Mouse (Mus musculus) limb, embryonic 14.5 days (tissue): Measurements from ENCODE around the gene Cpt2. TPM values are rescaled to one million over a fixed set of nuclear protein-coding genes. Genes with fewer than 3 reads are reported as not detected.

ENCODE experiments used
- ATAC-seq: fragments of 200-750 bp; cut with Nextera tagmentation; 2 replicates; pipeline ENCODE4 v1.8.0; 2017; ENCODE audit warnings: low read depth, moderate number of reproducible peaks, moderate TSS enrichment; ENCODE audit not compliant: low FRiP score
- DNase-seq: peaks from one replicate; pipeline ENCODE4 v3.0.0-alpha.2; 2015; ENCODE audit warnings: low spot score
- H3K27ac ChIP-seq: fragments of 300-500 bp; sonication (generic); replicated peaks from 2 replicates; pipeline ENCODE4 v1.5.1; 2014; ENCODE audit warnings: low read depth, mild to moderate bottlenecking, low read length, moderate library complexity, mixed read lengths
- H3K27me3 ChIP-seq: fragments of 300-500 bp; sonication (generic); 2 replicates; pipeline ENCODE4 v1.6.1; 2014; ENCODE audit warnings: low read length, mixed read lengths; ENCODE audit not compliant: control insufficient read depth, insufficient read depth
- H3K36me3 ChIP-seq: fragments of 300-500 bp; sonication (generic); 2 replicates; pipeline ENCODE4 v1.6.1; 2014; ENCODE audit warnings: mild to moderate bottlenecking, low read length, moderate library complexity, mixed read lengths; ENCODE audit not compliant: control insufficient read depth, insufficient read depth
- H3K4me1 ChIP-seq: fragments of 300-500 bp; sonication (generic); 2 replicates; pipeline ENCODE4 v1.6.1; 2014; ENCODE audit warnings: antibody characterized with exemption, low read length, mixed read lengths; ENCODE audit not compliant: control insufficient read depth, insufficient read depth
- H3K4me2 ChIP-seq: fragments of 300-500 bp; sonication (generic); replicated peaks from 2 replicates; pipeline ENCODE4 v1.6.1; 2014; ENCODE audit warnings: low read depth, mild to moderate bottlenecking, low read length, moderate library complexity; ENCODE audit not compliant: severe bottlenecking
- H3K4me3 ChIP-seq: fragments of 300-500 bp; sonication (generic); replicated peaks from 2 replicates; pipeline ENCODE4 v1.5.1; 2014; ENCODE audit warnings: low read length
- H3K9ac ChIP-seq: fragments of 300-500 bp; sonication (generic); 2 replicates; pipeline ENCODE4 v1.6.1; 2014; ENCODE audit warnings: mild to moderate bottlenecking, low read depth, low read length, moderate library complexity; ENCODE audit not compliant: severe bottlenecking
- H3K9me3 ChIP-seq: fragments of 300-500 bp; sonication (generic); 2 replicates; pipeline ENCODE4 v1.6.1; 2016; ENCODE audit warnings: low read length; ENCODE audit not compliant: control insufficient read depth
- POLR2A ChIP-seq: fragments of 200-500 bp; IDR thresholded peaks from 2 replicates; pipeline ENCODE4 v1.8.0; 2012; ENCODE audit warnings: inconsistent platforms, mild to moderate bottlenecking, moderate library complexity, borderline replicate concordance; ENCODE audit not compliant: insufficient read depth, insufficient read length; ENCODE audit errors: extremely low read depth
- WGBS: fragments of 180-500 bp; shearing (Covaris S2); extraction: QIAGEN DNeasy Blood & Tissue Kit; methylation state at CpG from one replicate; pipeline ENCODE4 v1.1.7; 2014; 5-methylcytosine and 5-hydroxymethylcytosine counted together
- polyA plus RNA-seq, 2 experiments: library from polyadenylated mRNA; depleted of rRNA in 1 of 2; stranded (reverse) in 1 of 2; unstranded in 1 of 2; fragments of >200 nt; fragmentation: Nextera tagmentation in 1 of 2; extraction: Ambion mirVana in 1 of 2; gene quantifications; 2 replicates each; pipeline versions ENCODE4 v1.2.1 to v1.2.3; 2012 to 2014

Gene Cpt2
- polyA plus RNA-seq, 2 experiments = 25.4 to 27.5 TPM

DNA sequence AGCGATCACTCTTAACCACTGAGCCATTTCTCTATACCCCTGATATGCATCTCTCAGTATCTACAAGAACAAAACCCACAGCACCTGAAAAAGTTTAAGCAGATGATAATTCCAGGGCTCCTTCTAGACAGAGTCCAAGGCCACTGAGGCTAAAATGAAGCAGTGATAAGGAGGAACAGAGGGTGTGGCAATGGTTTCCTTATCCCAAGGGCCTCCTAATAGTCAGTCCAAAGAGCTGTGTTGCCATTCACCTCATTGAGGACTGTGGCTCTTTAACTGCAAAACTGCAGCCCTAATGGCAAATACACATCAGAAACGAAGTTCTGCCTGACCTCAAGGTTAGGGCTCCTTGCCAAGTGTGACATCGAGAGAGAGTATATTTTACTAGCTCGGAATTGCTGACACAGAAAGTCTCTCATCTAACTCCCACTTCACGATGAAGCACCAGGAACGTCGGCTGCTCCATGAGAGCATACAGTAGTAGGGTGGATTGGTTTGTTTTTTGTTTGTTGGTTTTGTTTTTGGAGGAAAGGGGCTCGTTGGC is 2.2 kb downstream of the Cpt2 start:
- DNase-seq (no peak), ATAC-seq (no peak)
- Histone ChIP-seq H3K4me3 (no peak overlapping the region), H3K4me1 (peaks cover 8% of the 10 kb centered on the region; the same call in 1 of the 2 replicates), H3K36me3 (no peaks in the 10 kb centered on the region), H3K27me3 (no peaks in the 10 kb centered on the region), H3K9ac (no peak overlapping the region), H3K4me2 (no peak overlapping the region), H3K27ac (no peak overlapping the region), H3K9me3 (no peaks in the 10 kb centered on the region)
- 69% methylated on average over 8 of the region's 8 CpGs for WGBS
- no peak for TF ChIP-seq POLR2A

DNA sequence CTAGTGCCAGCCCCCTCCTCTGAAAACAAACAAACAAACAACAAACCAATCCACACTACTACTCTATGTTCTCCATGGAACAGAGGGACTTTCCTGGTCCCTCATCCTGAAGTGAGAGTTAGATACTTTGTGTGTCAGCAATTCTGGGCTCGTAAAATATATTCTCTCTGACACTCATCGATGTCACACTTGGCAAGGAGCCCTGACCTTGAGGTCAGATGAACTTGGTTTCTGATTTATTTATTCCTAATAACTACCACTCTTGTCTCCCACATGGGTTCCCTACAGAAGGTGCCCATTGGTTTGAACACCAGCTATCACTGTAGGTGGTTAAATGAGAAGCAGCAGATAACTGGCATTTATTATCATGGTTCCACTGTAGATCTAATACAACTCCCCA is 3.1 kb downstream of the Cpt2 start:
- 98% methylated on average over 2 of the region's 2 CpGs for WGBS
- no peak for ATAC-seq
- no peaks in the 10 kb centered on the region for H3K9me3 ChIP-seq

DNA sequence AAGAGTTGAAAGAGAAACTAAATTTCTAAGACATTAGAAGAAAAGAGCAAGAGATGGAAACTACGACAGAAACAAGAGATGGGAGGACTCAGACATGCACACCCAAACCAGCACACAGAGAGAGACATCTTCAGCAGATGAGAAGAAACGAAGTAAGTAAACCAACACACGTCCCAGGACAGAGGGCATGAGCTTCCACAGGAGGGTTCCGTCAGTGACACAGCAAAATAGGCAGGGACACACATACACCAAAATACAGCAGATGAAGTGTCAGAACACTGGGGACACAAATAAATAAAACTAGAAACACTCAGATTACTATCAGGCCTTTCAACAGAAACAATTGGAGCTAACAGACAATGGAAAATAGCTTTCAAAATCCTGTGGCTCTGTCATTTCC is 13.4 kb downstream of the Cpt2 start:
- TF ChIP-seq POLR2A = no peak

More for the DNA sequence above, 3.1 kb downstream of the Cpt2 start:
- H3K4me1 ChIP-seq = peaks cover 8% of the 10 kb centered on the region; the same call in 1 of the 2 replicates
- DNase-seq = no peak
- no peak overlapping the region for H3K4me3 ChIP-seq
- H3K9ac ChIP-seq = no peak overlapping the region
- no peak overlapping the region for H3K4me2 ChIP-seq
- no peak overlapping the region for H3K27ac ChIP-seq
- H3K36me3 ChIP-seq = no peaks in the 10 kb centered on the region
- no peaks in the 10 kb centered on the region for H3K27me3 ChIP-seq
- TF ChIP-seq POLR2A = no peak

DNA sequence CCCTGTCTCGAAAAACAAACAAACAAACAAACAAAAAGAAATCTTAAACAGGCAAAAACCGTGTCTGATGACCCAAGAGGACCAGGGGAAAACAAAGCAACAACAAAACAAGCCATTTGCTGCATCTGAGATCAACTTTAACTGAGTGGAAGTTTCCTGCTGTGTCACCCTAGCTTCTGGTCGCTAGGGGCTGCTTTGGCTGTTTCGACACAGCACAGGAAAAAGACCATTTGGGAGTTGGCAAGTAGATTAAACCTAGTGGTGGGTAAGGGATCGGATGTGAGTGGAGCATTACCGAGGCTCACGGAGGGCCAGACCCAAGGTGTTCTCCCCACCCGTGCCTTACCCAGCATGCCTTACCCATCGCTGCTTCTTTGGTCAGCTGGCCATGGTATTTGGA is 16.8 kb downstream of the Cpt2 start:
- H3K4me3 ChIP-seq = no peak overlapping the region
- no peaks in the 10 kb centered on the region for H3K27me3 ChIP-seq
- TF ChIP-seq POLR2A = no peak
- no peak overlapping the region for H3K27ac ChIP-seq
- no peak overlapping the region for H3K4me2 ChIP-seq
- 93% methylated on average over 9 of the region's 9 CpGs for WGBS
- H3K4me1 ChIP-seq = no peaks in the 10 kb centered on the region
- DNase-seq = no peak
- H3K9me3 ChIP-seq = no peaks in the 10 kb centered on the region
- peaks cover 56% of the 10 kb centered on the region for H3K36me3 ChIP-seq
- H3K9ac ChIP-seq = no peak overlapping the region
- no peak for ATAC-seq

More for the DNA sequence above, 13.4 kb downstream of the Cpt2 start:
- Histone ChIP-seq H3K9ac (no peak overlapping the region), H3K27me3 (no peaks in the 10 kb centered on the region), H3K4me1 (no peaks in the 10 kb centered on the region), H3K27ac (no peak overlapping the region), H3K9me3 (no peaks in the 10 kb centered on the region), H3K4me2 (no peak overlapping the region), H3K4me3 (no peak overlapping the region), H3K36me3 (peaks cover 54% of the 10 kb centered on the region)
- no peak for DNase-seq
- WGBS = 93% methylated on average over 4 of the region's 4 CpGs
- no peak for ATAC-seq

DNA sequence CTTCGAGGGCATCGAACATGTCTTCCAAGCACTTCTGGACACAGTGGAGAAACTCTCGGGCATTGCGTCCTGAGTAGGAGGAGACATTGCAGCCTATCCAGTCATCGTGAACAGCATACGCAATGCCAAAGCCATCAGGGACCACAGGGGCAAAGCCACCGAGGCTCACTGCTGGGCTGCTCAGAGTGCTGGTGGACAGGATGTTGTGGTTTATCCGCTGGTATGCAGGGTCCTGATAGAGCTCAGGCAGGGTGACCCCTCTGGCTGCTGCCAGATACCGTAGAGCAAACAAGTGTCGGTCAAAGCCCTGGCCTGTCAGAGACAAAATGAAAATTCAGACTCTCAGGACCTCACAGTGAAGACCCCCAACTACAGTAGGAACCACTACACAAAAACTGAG is 19.2 kb downstream of the Cpt2 start:
- Histone ChIP-seq H3K27me3 (no peaks in the 10 kb centered on the region), H3K36me3 (peaks cover 49% of the 10 kb centered on the region), H3K9ac (no peak overlapping the region), H3K4me2 (no peak overlapping the region), H3K4me3 (no peak overlapping the region), H3K27ac (no peak overlapping the region), H3K9me3 (no peaks in the 10 kb centered on the region), H3K4me1 (no peaks in the 10 kb centered on the region)
- ATAC-seq = no peak
- no peak for TF ChIP-seq POLR2A
- WGBS = 92% methylated on average over 10 of the region's 10 CpGs
- DNase-seq = no peak

DNA sequence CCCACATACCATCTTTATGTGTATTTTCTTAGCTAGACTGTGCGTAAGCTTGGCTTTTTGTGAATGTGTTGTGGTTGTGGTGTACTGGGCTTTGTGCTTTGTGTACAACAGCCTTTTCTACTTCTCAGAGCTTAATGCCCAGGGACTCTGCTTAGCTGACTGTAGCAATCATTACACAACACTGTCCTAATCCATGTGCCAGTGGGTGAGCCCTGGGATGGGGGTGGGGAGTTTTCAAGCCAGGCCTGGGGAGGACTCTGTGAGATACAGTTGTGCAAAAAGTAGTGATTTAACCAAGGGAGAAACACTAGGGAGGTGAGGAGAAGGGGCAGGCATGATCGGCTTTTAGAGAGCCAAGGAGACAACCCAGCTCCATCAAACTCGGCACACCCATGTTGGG is 23.2 kb downstream of the Cpt2 start:
- no peak overlapping the region for H3K9ac ChIP-seq
- no peak overlapping the region for H3K27ac ChIP-seq
- H3K36me3 ChIP-seq = peaks cover 60% of the 10 kb centered on the region
- H3K4me1 ChIP-seq = no peaks in the 10 kb centered on the region
- DNase-seq (no peak), ATAC-seq (no peak)
- H3K27me3 ChIP-seq = no peaks in the 10 kb centered on the region
- H3K4me2 ChIP-seq = no peak overlapping the region
- H3K9me3 ChIP-seq = no peaks in the 10 kb centered on the region
- H3K4me3 ChIP-seq = no peak overlapping the region
- TF ChIP-seq POLR2A = no peak
- WGBS = 93% methylated on average over 3 of the region's 3 CpGs
